Mouse (Mus musculus) macrophage (primary cell): Measurements from ENCODE around the gene Gbf1. TPM values are rescaled to one million over a fixed set of nuclear protein-coding genes. Genes with fewer than 3 reads are reported as not detected.
A peak's percentile ranks its signal among the peaks of the same experiment; 100 is the strongest.

Experiments
- H3K27ac ChIP-seq: fragments of 350-480 bp; formaldehyde crosslinking; 2 replicates; pipeline ENCODE4 v1.9.0; 2021
- H3K36me3 ChIP-seq: fragments of 350-480 bp; formaldehyde crosslinking; 2 replicates; pipeline ENCODE4 v1.9.0; 2021; ENCODE audit errors: inconsistent target
- H3K4me3 ChIP-seq: fragments of 350-480 bp; formaldehyde crosslinking; 2 replicates; pipeline ENCODE4 v1.9.0; 2021; ENCODE audit errors: inconsistent target
- H3K79me2 ChIP-seq: fragments of 350-480 bp; formaldehyde crosslinking; 2 replicates; pipeline ENCODE4 v1.9.0; 2021; ENCODE audit errors: inconsistent target
- WGBS: methylation state at CpG from one replicate; pipeline ENCODE4 v1.1.7; 2026; ENCODE audit warnings: inconsistent platforms; ENCODE audit not compliant: missing documents; 5-methylcytosine and 5-hydroxymethylcytosine counted together
- polyA plus RNA-seq: library from polyadenylated mRNA; stranded (reverse); fragments of 250-400 nt; gene quantifications from 3 replicates; pipeline ENCODE4 v1.2.4, GENCODE M21; 2018; ENCODE audit warnings: inconsistent platforms

Gene Gbf1
- polyA plus RNA-seq, 1 experiment from 2014 or later: 52.8 TPM

GRCm38 (mm10) chr19:46285631-46286030, 133.3 kb downstream of the Gbf1 start:
- WGBS: 95% methylated on average over 7 of the region's 7 CpGs
- Histone ChIP-seq H3K79me2 (no peaks in the 10 kb centered on the region), H3K36me3 (peaks cover 45% of the 10 kb centered on the region), H3K4me3 (no peak overlapping the region), H3K27ac (no peak overlapping the region)

GRCm38 (mm10) chr19:46286047-46286446, 133.7 kb downstream of the Gbf1 start:
- peaks cover 44% of the 10 kb centered on the region for H3K36me3 ChIP-seq
- H3K79me2 ChIP-seq: no peaks in the 10 kb centered on the region
- H3K4me3 ChIP-seq: no peak overlapping the region
- 86% methylated on average over 6 of the region's 6 CpGs for WGBS
- H3K27ac ChIP-seq: no peak overlapping the region

- 96% methylated on average over 3 of the region's 3 CpGs for WGBS
- Histone ChIP-seq H3K79me2 (no peaks in the 10 kb centered on the region), H3K4me3 (no peak overlapping the region), H3K36me3 (peaks cover 36% of the 10 kb centered on the region), H3K27ac (no peak overlapping the region)
These were observed 134.6 kb downstream of the Gbf1 start for GRCm38 (mm10) chr19:46286926-46287325.

GRCm38 (mm10) chr19:46287566-46287965, 135.3 kb downstream of the Gbf1 start:
- no peak overlapping the region for H3K4me3 ChIP-seq
- H3K27ac ChIP-seq: no peak overlapping the region
- WGBS: 88% methylated on average over 3 of the region's 3 CpGs
- no peaks in the 10 kb centered on the region for H3K79me2 ChIP-seq
- H3K36me3 ChIP-seq: peaks cover 30% of the 10 kb centered on the region

- Histone ChIP-seq H3K4me3 (no peak overlapping the region), H3K36me3 (0 out of 2 replicates have a peak, but pooled peaks cover 5% of the 10 kb centered on the region), H3K79me2 (no peaks in the 10 kb centered on the region), H3K27ac (no peak overlapping the region)
- WGBS: 55% methylated on average over 12 of the region's 12 CpGs
These were observed 138.3 kb downstream of the Gbf1 start for GRCm38 (mm10) chr19:46290535-46291105.

- WGBS: 78% methylated on average over 4 of the region's 4 CpGs
- H3K36me3 ChIP-seq: no peaks in the 10 kb centered on the region
These were observed 144.6 kb downstream of the Gbf1 start for GRCm38 (mm10) chr19:46296938-46297337.

GRCm38 (mm10) chr19:46300294-46301045, 148.2 kb downstream of the Gbf1 start:
- Histone ChIP-seq H3K36me3 (no peaks in the 10 kb centered on the region), H3K4me3 (no peak overlapping the region), H3K79me2 (no peaks in the 10 kb centered on the region), H3K27ac (no peak overlapping the region)
- 64% methylated on average over 8 of the region's 8 CpGs for WGBS

More at GRCm38 (mm10) chr19:46296938-46297337, 144.6 kb downstream of the Gbf1 start:
- Histone ChIP-seq H3K79me2 (no peaks in the 10 kb centered on the region), H3K4me3 (no peak overlapping the region), H3K27ac (no peak overlapping the region)

- WGBS: 98% methylated on average over 4 of the region's 4 CpGs
- H3K27ac ChIP-seq: no peak overlapping the region
- peaks cover 9% of the 10 kb centered on the region for H3K36me3 ChIP-seq
- no peak overlapping the region for H3K4me3 ChIP-seq
- no peaks in the 10 kb centered on the region; the same call in 1 of the 2 replicates for H3K79me2 ChIP-seq
These were observed 150.2 kb downstream of the Gbf1 start for GRCm38 (mm10) chr19:46302551-46302950.

- Histone ChIP-seq H3K79me2 (no peaks in the 10 kb centered on the region; the same call in 1 of the 2 replicates), H3K4me3 (peak overlapping the region; percentile 99), H3K27ac (peak overlapping the region; percentile 78), H3K36me3 (peaks cover 19% of the 10 kb centered on the region)
- 54% methylated on average over 18 of the region's 18 CpGs for WGBS
These were observed 151.2 kb downstream of the Gbf1 start for GRCm38 (mm10) chr19:46303251-46304215.

GRCm38 (mm10) chr19:46304216-46304841, 152.0 kb downstream of the Gbf1 start, which contains the start of gene Nfkb2:
Gene Nfkb2, plus strand, starts transcription at chr19:46304320.
- under 1% methylated on average over 35 of the region's 39 CpGs for WGBS
- H3K36me3 ChIP-seq: peaks cover 20% of the 10 kb centered on the region
- peak within 1 kb of the TSS; percentile 78 for H3K27ac ChIP-seq
- H3K79me2 ChIP-seq: no peaks in the 10 kb centered on the region; the same call in 1 of the 2 replicates
- peak within 1 kb of the TSS; percentile 99 for H3K4me3 ChIP-seq

- Histone ChIP-seq H3K79me2 (no peaks in the 10 kb centered on the region; the same call in 1 of the 2 replicates), H3K36me3 (peaks cover 26% of the 10 kb centered on the region), H3K4me3 (peak overlapping the region; percentile 99), H3K27ac (peak overlapping the region; percentile 78)
- 2% methylated on average over 34 of the region's 34 CpGs for WGBS
These were observed 152.6 kb downstream of the Gbf1 start for GRCm38 (mm10) chr19:46304908-46305333.

- Histone ChIP-seq H3K79me2 (no peaks in the 10 kb centered on the region; the same call in 1 of the 2 replicates), H3K27ac (peak overlapping the region; percentile 78), H3K36me3 (peaks cover 33% of the 10 kb centered on the region), H3K4me3 (peak overlapping the region; percentile 99)
- WGBS: 1% methylated on average over 35 of the region's 43 CpGs
These were observed 153.3 kb downstream of the Gbf1 start for GRCm38 (mm10) chr19:46305432-46306267.

GRCm38 (mm10) chr19:46306268-46306610, 153.9 kb downstream of the Gbf1 start:
- H3K27ac ChIP-seq: 0 out of 2 replicates have a peak overlapping the region, but pooled peaks have one; percentile 71
- 57% methylated on average over 4 of the region's 5 CpGs for WGBS
- no peaks in the 10 kb centered on the region; the same call in 1 of the 2 replicates for H3K79me2 ChIP-seq
- H3K36me3 ChIP-seq: peaks cover 39% of the 10 kb centered on the region
- peak overlapping the region; percentile 99 for H3K4me3 ChIP-seq
